Mouse (Mus musculus): ENCODE results near the gene Kl.

Kl gene

DNA sequence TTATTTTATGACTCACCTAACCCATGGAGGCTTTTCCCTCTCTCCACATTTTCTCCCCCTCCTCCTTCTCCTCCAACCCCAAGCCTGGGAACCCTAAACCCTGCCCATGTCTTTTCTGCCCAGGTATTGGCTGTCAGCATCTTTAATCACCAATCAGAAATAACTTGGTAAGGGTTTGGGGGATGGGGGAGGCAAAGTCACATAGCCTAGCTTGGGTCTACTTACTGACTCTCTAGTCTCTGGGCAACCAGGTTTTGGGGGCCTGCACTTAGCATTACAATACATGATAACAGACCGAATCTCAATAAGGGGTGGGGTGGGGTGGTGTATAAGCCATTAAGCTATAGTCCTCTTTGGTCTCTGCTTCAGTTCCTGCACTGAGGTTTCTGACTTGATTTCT, 10.3 kb downstream of the Kl start:
- in situ Hi-C loops (cut with MboI, MseI), result no loop called here

DNA sequence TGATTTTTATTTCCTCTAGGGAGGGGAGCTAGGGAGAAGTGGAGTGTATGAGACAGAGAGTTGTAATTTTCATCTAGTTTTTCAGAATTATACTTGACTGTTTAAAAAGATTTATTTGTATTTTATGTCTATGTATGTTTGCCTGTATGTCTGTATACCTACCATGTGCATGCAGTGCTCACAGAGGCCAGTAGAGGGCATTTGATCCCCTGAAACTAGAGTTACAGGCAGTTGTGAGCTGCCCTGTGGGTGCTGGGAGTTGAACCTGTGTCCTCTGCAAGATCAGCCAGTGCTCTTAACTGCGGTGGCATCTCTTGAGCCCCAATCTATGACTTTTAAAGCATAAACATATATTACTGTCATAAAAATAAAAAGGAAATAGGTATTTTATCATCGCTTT, 15.5 kb downstream of the Kl start:
- in situ Hi-C loops (cut with MboI, MseI), result no loop called here

DNA sequence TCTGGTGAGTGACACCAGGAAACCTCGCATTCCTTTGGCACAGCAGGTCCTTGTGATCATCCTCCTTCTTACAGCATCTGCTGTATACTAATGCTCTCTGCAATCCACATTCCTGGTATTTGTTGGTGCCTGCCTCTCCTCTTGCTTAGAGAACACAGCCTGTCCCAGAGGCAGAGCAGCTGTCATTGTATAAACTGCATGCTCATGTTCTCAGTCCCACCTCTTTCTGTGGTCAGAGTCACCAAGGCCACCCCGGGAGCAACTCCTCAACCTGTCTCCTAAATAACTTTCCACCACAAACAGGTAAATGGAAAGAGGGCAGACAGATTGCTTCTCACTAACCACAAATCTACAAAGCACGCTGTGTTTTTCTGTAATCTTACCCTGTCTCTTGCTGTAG, 18.1 kb downstream of the Kl start:
- in situ Hi-C loops (cut with MboI, MseI), result no loop called here

DNA sequence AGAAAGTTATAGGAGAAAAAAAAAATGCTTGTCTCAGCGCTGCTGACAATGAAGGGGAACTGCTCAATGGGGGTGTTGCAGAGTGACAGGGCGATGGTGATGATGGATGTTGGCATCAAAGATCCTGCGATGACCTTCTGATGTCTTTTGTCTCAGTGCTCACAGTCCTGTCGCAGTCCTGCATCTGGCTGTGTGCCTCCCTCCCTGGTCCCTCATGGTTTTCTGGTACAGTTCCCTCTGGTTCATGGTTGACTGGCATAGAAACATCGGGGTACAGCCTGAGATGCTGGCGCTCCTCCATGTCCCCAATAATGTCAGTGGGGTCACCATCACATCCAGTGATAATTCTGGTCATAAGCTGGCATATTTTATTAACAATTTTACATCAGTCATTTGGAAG, 18.7 kb downstream of the Kl start:
- in situ Hi-C loops (cut with MboI, MseI), result no loop called here

DNA sequence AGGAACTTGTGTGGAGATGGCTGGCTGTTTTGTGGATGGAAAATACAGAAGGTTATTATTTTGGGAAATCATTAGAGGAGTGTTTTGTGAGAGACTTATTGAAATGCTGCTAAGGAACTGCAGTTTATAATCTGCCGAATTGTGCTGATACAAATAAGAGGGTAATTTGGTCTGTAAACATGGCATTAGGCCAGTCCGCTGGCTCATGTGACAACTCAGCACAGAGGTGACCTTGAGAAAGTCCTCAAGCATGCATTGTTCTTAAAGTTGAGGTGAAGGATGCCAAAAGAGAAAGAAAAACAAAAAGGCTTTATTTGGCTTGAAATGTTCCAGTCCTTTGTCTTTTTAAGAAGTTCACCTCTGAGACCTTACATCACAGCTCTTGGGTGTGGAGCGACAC, 21.8 kb downstream of the Kl start:
- in situ Hi-C loops (cut with MboI, MseI), result no loop called here

DNA sequence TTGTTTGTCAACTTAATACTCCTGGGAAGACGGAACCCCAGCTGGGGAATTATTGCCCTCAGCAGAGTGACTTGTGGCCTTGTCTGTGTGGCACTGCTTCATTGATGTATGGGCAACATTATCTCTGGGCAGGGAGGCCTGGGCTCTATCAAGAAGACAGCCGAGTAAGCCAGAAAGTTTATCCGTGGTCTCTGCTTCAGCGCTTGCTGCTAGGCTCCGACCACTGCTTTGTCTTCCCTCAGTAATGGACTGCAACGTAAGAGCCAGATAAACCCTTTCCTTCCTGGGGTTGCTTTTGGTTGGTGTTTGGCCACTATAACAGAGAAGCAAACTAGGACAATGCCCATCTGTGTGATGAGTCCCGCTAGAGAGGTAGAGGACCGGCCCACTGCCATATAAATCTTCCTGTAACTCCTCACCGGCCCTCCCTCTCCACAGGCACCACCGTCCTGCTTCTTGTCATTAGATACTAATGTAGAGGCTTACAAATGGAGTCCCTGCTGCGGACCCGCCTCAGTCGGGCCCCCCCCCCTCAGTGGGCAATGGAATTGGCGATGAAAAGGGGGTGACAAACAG, 25.1 kb downstream of the Kl start:
- in situ Hi-C loops (cut with MboI, MseI), result no loop called here

DNA sequence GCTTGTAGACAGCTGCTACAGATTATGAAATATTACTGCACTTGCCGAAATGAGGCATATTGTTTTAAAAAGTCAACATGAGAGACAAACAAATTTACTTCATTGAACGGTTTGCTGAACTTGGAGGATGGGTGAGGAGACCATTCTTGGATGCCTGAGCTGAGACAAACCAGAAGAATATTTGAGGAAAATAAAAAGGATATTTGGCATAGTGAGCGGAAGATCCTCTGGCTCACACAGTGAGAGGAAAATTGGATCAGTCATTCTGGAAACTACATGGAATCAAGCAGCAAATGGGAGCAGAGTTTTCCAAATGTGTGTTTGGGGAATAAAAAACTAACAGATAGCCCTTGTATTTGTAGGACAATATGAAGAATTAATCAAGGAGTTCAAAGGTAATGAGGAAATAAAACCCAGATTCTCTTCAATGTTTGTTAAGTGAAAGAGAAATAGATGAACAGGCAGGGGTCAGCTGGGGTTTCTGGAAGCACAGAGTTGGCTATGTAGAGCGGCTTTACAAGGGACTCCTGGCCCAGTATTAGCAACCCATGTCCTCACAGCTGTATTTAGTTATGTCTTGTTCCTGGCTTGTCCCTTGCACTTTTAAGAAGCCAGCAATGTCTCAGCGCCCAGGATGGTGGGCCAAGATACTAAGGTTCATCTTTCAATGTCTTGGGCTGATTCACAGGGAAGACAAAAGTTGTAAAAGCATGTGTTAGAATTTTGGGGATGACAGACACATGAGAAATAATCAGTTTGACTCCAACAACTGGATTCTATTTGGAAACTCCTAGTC, 27.1 kb downstream of the Kl start:
- in situ Hi-C loops (cut with MboI, MseI), result no loop called here

DNA sequence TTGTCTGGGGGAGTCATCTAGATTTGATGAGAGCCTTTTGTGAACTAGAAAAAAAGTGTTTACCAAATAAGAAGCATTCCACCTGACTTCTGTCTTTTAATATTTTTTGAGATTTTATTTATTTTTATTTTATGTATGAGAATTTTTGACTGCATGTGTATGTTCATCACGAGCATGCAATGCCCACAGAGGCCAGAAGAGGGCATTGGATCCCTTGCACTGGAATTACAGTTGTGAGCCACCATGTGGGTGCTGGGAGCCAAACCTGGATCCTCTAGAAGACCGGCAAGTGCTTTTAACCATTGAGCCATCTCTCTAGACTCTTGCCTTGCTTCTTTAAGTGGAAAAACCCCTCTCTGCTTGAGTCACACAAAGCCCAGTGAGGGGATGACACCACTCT, 29.7 kb downstream of the Kl start:
- in situ Hi-C loops (cut with MboI, MseI), result no loop called here

DNA sequence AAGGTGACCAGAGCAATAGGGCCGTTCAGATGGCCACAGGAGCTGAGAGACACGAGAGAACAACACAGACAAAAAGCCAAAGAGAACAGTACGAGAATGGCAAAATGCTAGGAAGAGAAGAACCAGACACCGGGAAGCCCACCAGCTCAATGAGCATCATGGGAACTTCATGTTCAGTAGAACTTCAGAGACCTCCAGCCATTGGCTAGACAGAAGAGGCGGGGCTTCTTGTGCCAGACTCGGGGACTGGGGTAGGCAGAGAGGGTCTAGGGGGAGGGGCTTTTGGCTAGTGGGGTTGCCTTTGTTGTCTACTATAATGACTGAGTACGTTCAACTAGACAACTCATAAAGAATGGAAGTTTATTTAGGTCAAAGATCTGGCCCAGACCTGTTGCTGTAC, 41.7 kb downstream of the Kl start:
- in situ Hi-C loops (cut with MboI, MseI), result no loop called here

DNA sequence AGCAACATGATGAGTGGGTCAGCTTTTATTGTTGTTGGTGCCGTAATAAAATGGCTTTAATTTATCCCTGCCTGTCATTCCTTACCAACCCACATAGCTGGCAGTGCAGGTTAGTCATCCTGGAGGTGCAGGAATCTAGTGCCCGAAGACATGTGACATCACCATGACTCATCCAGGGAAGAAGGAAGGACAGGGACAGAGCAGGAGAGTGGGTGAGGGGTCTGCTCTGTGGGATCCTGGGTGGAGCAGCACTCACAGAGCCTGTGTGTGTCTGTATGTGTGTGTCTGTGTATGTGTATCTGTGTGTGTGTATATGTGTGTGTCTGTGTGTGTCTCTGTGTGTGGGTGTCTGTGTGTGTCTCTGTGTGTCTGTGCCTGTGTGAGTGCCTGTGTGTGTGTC, 44.2 kb downstream of the Kl start:
- in situ Hi-C loops (cut with MboI, MseI), result no loop called here

DNA sequence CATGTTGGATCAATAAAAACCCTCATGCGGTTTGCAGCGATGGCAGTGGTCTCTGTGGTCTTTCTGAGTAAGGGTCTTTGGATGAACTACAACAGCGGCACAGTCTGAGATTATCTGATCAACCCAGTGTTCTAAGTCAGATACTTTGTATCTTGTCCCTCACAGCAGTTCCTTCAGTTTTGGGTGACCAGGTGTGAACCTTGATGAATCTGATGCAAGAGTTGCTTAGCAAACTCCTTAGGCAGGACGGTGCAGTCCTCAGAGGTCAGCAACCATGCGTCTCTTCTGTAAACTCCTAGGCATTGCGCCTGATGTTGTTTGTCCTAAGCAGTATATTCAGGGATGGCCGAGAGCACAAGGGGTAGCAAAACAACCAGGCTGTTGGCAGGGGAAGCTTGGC, 48.7 kb downstream of the Kl start:
- in situ Hi-C loops (cut with MboI, MseI), result no loop called here

DNA sequence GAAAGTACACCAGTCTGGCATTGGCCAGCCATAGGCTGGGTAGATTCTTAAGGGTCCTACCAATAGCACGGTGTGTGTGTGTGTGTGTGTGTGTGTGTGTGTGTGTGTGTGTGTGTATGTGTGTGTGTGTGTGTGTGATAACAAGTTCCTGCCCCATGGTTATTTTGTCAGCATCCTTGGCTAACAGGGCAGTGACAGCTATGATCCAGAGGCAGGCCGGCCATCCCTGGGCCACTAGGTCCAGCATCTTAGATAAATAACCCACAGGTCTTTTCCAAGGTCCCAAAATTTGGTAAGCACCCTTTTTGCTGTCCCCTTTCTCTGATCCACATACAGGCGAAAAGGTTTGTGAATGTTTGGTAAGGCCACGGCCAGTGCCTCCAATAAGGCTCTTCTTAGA, 49.6 kb downstream of the Kl start:
- in situ Hi-C loops (cut with MboI, MseI), result no loop called here

DNA sequence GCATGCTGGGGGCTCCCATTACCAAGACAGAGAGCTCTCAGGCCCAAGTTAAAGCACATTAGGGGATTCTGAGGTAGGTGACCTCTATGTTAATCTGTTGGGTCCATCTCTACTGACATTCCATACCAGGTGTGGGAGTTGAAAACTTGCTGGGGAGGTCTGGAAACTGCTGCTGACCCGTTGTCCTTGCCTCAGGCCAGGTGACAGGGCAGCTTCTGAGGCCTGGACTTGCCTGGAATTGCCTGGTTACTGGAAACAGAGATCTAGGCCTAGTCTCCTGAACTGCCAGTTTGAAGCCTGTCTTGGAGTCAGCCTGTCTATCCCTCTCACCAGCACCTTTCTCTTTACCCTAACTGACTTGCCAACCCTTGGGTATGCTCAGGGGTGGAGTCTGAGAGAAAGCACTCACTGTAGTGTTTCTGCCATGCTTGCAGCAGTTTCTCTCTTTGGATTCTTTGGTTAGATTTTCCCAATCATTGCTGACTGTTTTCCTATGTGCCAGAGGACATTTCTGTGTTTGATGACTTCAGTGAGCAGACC, 51.9 kb downstream of the Kl start:
- in situ Hi-C loops (cut with MboI, MseI), result no loop called here

DNA sequence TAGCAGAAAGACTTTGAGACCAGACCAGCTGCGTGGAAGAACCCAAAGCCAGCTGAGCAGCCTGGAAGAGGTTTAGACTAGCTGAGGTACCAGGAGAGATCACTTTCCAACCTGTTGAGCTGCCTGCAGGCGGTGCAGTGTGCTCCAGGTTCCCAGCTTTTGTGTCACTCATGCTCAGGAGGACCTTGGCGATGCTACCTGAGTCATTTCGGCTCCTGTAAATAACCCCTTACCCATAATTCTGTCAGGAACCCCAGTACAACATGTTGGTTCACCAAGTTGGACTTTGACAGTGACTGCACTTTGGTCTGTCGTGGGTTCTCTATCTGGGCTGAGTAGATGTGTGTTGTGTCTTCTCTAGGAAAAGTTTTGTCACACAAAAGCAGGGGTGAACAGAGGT, 66.0 kb downstream of the Kl start:
- in situ Hi-C loops (cut with MboI, MseI), result no loop called here

DNA sequence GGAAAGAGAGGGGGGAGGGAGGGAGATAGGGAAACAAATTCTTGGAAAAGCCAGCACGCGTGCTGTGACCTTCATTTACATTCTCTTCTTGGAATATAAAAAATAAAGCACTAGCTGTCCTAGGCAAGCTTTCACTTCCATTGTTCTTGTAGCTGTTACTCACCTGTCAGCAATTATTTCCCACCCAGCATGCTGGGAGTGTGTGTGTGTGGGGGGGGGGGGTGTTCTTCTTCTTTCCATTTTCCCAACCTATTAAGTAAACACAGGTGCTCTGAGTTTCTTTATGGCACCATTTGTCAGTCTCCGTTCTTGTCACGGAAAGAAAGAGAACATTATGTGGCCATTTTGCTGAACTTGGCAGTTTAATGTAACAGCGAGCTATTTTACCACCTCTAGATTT, 66.6 kb downstream of the Kl start:
- in situ Hi-C loops (cut with MboI, MseI), result no loop called here

DNA sequence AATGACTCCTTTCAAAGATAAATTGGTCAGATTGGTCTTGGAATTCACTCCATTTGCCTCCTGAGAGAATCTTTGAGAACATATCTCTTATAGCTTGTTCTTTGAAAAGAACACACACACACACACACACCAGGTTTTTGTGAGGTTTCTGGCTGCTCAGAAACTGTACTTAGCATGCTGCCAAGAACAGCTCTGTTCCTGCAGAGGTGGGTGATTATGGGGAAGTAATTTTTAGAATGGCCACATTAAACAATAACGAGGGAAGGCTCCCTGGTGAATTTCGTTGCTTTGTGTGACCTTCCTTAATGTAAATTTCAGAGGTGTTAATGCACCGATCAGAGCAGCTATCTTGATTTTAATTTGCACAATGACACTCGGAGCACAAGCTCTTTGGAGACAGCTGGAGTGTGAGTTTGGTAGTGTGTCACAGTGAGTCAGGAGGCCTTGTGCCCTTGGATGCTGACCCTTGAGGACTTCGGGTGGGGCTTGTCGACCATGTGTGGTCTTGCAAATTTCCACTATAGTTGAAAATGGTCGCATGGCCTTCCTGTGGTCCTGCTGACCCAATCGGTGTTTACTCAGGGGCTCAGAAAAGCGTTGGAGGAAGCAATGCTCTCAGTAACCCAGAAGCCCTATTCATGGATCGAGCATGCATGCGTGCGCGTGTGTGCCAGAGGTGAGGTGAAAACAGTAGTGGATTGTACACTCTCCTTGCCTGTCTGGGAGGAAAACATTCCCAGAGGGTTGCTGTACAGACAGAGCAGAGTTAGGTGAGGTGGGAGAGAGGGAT, 67.8 kb downstream of the Kl start:
- in situ Hi-C loops (cut with MboI, MseI), result no loop called here

DNA sequence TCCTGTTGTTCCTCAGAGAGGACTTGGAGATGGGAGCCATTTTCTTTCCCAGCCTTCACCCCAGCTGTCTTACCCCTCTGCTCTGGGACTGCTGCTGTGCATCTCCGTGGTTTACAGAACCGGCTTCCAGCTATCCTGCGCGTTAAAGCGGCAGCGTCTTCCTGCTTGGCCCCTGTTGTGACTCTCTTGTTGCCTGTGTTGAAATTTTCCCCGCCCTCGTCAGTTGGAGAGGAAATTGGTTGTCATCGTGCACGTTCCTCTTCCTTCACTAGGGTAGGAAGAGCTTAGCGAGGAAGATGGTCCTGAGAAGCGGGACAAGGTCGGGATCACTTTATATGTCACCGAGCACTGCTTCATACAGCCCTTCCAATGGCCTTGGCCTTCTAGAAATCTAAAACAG, 68.4 kb downstream of the Kl start:
- in situ Hi-C loops (cut with MboI, MseI), result no loop called here

DNA sequence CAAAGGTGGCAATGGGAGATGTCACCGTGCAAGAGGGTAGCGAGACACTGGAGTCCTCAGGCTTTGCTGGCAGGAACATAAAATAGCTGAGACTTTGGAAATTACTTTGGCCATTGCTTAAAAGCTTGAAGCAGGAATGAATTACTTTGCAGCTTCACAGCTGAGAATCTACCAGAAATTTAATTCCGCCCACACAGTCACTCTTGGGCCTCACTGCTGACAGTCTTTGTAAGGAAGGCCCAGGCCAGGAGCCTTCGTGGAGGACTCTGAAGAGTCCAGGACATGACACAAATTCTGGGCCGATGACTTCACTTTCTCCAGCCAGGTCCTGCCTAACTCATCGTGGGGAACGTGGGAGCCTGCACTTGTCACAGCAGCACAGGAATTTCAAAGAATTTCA, 69.6 kb downstream of the Kl start:
- in situ Hi-C loops (cut with MboI, MseI), result no loop called here

DNA sequence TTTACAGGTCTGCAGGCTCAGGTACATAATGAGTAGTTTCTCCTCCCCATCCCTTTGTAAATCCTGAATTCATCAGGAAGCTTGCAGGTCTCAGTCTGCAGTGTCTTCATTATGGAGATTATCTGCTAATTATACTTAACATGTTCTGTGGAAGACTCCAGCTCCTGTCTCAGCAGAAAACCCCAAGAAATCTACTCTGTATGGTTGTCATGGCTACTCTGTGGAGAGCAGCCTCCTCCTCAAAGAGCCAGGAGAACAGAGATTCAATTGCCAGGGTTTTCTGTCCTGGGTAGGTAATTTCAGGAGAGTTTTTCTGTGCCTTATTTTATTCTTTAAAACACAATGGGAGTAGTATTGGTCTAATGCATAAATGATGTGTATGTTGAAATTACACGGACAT, 70.5 kb downstream of the Kl start:
- in situ Hi-C loops (cut with MboI, MseI), result no loop called here

DNA sequence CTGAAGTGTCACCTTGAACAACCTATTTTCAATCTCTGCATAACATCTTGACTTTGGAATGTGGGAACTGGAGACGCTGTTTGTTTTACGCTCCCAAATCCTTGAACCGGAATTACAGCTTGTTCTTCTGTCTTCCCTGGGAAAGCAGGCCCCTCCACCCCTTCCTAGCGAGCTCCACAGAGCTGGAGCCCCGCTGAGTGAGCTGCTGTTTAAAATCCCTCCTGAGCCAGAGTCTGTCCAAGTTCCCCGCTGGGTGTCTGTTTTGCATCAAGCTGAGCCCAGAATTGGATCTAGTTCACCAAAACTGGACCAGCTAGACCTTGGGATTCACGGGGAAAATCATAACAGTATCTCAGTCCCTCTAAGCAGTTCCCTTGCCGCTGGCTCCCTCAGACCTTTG, 71.1 kb downstream of the Kl start:
- in situ Hi-C loops (cut with MboI, MseI), result no loop called here

DNA sequence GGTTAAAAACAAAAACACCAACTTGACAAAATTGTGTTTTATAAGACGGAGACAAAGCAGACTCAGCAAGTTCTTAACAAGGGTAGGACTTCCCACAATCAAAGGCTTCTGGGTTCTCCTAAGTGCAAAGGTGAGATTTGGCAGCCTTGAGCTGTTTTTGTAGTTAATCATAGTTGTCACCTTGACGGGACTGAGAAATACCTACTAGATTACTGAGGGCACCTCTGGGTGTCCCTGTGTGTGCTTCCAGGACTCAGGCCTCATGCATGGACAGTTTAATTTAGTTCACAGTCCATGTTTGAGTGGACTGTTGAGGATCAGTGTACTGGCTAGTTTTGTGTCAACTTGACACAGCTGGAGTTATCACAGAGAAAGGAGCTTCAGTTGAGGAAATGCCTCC, 72.1 kb downstream of the Kl start:
- in situ Hi-C loops (cut with MboI, MseI), result no loop called here

DNA sequence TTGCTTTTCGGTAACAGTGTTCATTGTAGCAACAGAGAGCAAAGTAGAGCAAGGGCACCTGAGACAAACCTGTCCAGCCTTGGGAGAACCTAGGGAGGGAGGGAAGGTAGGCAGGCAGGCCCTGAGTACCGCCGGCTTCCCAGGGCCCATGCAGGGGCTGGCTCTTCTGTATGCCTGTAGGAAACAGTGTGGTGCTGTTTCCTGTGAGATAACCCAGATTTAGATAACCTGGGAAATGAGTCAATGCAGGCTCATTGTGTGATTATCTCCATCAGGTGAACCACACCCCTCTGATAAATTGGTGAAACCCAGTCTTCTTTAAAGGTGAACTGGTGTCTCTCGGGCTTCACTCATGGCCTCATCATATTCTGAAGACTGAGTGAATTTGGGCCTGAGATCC, 73.7 kb downstream of the Kl start:
- in situ Hi-C loops (cut with MboI, MseI), result no loop called here

DNA sequence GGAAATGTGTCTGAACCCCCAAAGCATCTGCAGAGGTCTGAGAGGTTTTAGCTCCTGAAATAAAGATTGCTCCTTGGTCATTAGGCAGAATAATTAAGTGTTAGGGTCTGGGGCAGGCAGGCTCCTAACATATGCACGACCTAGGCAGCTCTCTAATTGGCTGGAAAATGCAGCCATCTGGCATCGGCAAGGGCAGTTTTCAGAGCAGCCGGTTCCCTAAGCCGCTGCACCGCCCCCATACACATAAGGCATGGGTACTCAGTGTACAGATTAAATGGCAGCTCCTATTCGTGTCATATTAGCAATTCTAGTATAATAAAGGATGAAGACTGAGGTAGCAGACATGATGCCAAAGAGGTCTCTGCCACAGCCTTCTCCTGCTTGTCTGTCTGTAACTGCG, 74.8 kb downstream of the Kl start:
- in situ Hi-C loops (cut with MboI, MseI), result no loop called here
